Mouse (Mus musculus) myocyte (in vitro differentiated cells): ENCODE measurements around the gene Fam184b.

Experiments
- CEBPB ChIP-seq: IDR thresholded peaks from 2 replicates; pipeline ENCODE4 v1.6.1; 2011; ENCODE audit warnings: mild to moderate bottlenecking, moderate library complexity; ENCODE audit not compliant: poor library complexity, insufficient read depth, severe bottlenecking
- E2F4 ChIP-seq: IDR thresholded peaks from one replicate; pipeline ENCODE4 v1.6.1; 2011; ENCODE audit warnings: mild to moderate bottlenecking, control low read depth, moderate library complexity; ENCODE audit not compliant: insufficient read depth
- MAX ChIP-seq: IDR thresholded peaks from one replicate; pipeline ENCODE4 v1.6.1; 2011; ENCODE audit warnings: low read depth, mild to moderate bottlenecking, control low read depth
- MYOD1 ChIP-seq, 3 experiments: IDR thresholded peaks; one replicate each; pipeline ENCODE4 v1.6.1; 2011; ENCODE audit warnings: control low read depth in 2 of 3, low read depth in 2 of 3, mild to moderate bottlenecking in 2 of 3, moderate library complexity in 1 of 3; ENCODE audit not compliant: insufficient read length in 2 of 3, control insufficient read depth in 1 of 3
- MYOG ChIP-seq, 3 experiments: IDR thresholded peaks; one replicate each; pipeline ENCODE4 v1.6.1; 2011; ENCODE audit warnings: control low read depth in 2 of 3, low read depth in 2 of 3, mild to moderate bottlenecking in 2 of 3; ENCODE audit not compliant: insufficient read length in 2 of 3, control insufficient read depth in 1 of 3, insufficient read depth in 1 of 3
- POLR2A ChIP-seq: IDR thresholded peaks from one replicate; pipeline ENCODE4 v1.6.1; 2011; ENCODE audit warnings: low read depth, mild to moderate bottlenecking, control low read depth, moderate library complexity; ENCODE audit not compliant: insufficient read length
- POLR2AphosphoS2 ChIP-seq: IDR thresholded peaks from one replicate; pipeline ENCODE4 v1.6.1; 2011; ENCODE audit warnings: low read depth, control low read depth; ENCODE audit not compliant: insufficient read length
- REST ChIP-seq: IDR thresholded peaks from one replicate; pipeline ENCODE4 v1.6.1; 2011; ENCODE audit warnings: mild to moderate bottlenecking, control low read depth, moderate library complexity; ENCODE audit not compliant: insufficient read depth, insufficient read length
- SRF ChIP-seq: IDR thresholded peaks from one replicate; pipeline ENCODE4 v1.6.1; 2011; ENCODE audit warnings: low read depth; ENCODE audit not compliant: control insufficient read depth, insufficient read length
- TCF12 ChIP-seq: IDR thresholded peaks from one replicate; pipeline ENCODE4 v1.6.1; 2011; ENCODE audit warnings: mild to moderate bottlenecking, control low read depth; ENCODE audit not compliant: poor library complexity, insufficient read depth, severe bottlenecking
- TCF3 ChIP-seq: IDR thresholded peaks from one replicate; pipeline ENCODE4 v1.6.1; 2011; ENCODE audit warnings: low read depth, control low read depth; ENCODE audit not compliant: insufficient read length
- USF1 ChIP-seq: IDR thresholded peaks from one replicate; pipeline ENCODE4 v1.6.1; 2011; ENCODE audit warnings: low read depth, mild to moderate bottlenecking, control low read depth, moderate library complexity

DNA sequence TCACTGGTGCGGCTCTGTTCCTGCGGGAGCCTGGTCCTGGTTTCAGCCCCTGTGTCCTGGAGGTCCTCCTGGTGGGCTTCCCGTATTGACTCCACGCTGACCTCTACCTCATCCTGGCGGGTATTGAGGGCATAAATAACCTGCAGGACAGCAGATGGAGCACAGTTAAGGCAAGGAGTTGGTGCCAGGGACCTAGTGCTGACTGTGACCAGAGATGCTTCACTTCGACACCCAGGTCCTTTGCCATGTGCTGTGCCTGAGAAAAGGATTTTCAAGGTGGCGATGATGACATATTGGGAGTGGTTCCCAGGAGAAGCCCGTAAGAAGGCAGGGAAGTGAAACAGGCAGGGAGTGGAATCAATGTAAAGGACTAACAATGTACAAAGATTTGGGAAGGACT, 54.8 kb downstream of the Fam184b start:
- no peak for TF ChIP-seq REST
- TF ChIP-seq MYOG (IDR thresholded peaks at IDR 0.05; ENCODE audit: control insufficient read depth in 1 of 3, insufficient read depth in 1 of 3, insufficient read length in 2 of 3, low read depth in 2 of 3) = no peak
- TF ChIP-seq POLR2AphosphoS2 = no peak
- TF ChIP-seq POLR2A = no peak
- TF ChIP-seq CEBPB = no peak
- no peak for TF ChIP-seq MYOD1 (IDR thresholded peaks at IDR 0.05; ENCODE audit: control insufficient read depth in 1 of 3, insufficient read length in 2 of 3, low read depth in 2 of 3)
- TF ChIP-seq MAX = no peak
- TF ChIP-seq E2F4 = no peak
- TF ChIP-seq TCF12 = no peak
- no peak for TF ChIP-seq USF1
- no peak for TF ChIP-seq SRF
- no peak for TF ChIP-seq TCF3
